Mouse (Mus musculus): ENCODE measurements around the gene Heyl. TPM values are rescaled to one million over a fixed set of nuclear protein-coding genes. Genes with fewer than 3 reads are reported as not detected.

The Heyl gene
- total RNA-seq (2021) = 10 to 100 TPM in 1 of 2 experiments, 1 to 10 TPM in 1; 8.9 to 11.2 TPM
- long read RNA-seq, experiment 1, full-length matches to known transcripts = 5 of 9 reads
- long read RNA-seq, experiment 1, partial matches to known transcripts = 1 of 9 reads
- long read RNA-seq, experiment 1, other reads (novel, unspliced or antisense) = 3 of 9 reads
- long read RNA-seq, experiment 2, full-length matches to known transcripts = 2 of 4 reads
- long read RNA-seq, experiment 2, partial matches to known transcripts = 0 of 4 reads
- long read RNA-seq, experiment 2, other reads (novel, unspliced or antisense) = 2 of 4 reads

DNA sequence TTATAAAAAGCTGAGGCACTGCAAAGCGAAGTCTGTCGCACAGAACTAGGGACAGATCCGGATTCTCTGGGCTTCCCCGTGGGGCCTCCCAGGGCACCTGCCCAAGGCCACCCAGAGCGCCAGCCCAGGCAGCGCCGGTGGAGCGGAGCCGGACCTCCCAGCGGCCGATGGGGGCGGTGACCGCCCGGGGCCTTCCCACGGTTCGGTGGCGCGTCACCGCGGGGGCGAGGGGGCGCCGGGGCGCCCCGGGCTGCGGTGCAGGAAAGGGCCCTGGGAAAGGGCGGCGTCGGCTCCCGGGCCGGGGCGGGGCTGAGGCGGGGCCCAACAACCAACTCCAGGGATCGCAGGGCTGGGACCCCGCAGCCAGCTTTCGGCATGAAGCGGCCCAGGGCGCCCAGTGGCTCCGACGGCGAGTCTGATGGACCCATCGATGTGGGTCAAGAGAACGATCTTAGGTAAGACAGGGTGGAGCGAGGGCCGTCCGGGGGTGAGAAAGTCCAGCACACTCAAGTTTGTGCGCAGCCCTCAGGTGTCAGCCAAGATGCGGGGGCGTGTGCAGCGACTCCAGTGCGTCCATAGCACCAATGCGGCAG is at the start of gene Heyl:
Heyl (plus strand) TSS at position 65 of the 593 bp plus-strand sequence.
- DNase-seq = peak; percentile 82 to 83

DNA sequence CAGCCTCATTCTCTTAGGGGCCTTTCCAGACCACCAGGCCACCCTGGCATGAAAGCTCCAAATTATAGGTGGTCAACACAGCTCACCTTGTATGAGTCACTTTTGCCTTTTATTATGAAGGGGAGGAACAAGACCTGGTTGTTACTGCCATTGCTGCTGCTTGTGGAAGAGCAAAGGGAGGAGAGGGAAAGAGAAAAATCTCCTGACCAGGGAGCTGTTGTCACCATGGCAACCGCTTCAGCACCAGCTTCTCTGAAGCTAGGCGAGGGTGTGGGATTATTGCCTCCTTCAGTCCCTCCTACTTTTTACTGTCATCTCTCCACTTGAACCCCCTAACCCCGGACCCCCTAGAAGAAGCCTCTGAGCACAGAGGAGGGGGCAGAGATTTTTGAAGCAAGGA is 48.5 kb upstream of the Heyl start:
- no peak for DNase-seq

GRCm38 (mm10) chr4:123192336-123192735 is 41.0 kb upstream of the Heyl start:
- no peak for DNase-seq

- DNase-seq = no peak
These were observed 39.6 kb upstream of the Heyl start for GRCm38 (mm10) chr4:123193791-123194190.

GRCm38 (mm10) chr4:123196695-123197094 is 36.7 kb upstream of the Heyl start:
- no peak for DNase-seq

DNA sequence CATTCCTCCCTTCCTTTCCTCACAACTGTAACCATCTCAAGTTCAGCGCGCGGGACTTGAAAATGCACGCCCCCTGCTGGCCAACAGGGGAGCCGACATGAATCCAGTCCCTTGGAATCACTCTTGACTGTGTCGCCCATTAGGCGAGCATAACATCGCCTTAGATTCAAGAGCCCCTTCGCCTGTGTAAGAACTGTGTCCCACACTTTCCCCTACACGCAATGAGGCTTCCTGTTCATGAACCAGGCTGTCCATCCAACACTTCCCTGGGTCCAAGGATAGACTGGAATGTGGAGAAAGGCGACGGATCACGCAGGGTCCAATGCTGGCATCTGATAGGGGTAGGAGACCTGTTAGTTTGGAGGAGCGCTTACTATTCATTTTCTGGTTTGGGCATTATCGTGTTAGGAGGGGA is 32.6 kb upstream of the Heyl start:
- DNase-seq = peak; percentile 53 to 82

- peak; percentile 78 to 84 for DNase-seq
These were observed 31.9 kb upstream of the Heyl start, which contains the start of gene Nt5c1a for GRCm38 (mm10) chr4:123201186-123202093. TSS of gene Nt5c1a (plus strand) at chr4:123201504.

DNA sequence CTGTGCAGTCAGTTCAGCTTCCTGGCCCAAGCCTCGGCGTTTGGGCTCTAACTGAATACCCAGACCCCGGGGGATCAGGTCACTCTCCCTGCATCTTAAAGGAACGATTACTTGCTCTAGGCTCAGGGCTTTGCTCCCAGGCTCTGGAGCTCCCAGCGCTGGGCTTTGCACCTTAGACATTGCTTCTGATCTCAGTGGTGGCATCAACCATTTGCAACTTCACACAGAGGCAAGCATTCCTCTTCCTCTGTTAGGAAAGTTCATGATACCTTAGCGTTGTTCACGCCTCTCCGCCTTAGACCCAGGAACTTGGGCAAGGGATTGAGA is 31.3 kb upstream of the Heyl start:
- no peak for DNase-seq

DNA sequence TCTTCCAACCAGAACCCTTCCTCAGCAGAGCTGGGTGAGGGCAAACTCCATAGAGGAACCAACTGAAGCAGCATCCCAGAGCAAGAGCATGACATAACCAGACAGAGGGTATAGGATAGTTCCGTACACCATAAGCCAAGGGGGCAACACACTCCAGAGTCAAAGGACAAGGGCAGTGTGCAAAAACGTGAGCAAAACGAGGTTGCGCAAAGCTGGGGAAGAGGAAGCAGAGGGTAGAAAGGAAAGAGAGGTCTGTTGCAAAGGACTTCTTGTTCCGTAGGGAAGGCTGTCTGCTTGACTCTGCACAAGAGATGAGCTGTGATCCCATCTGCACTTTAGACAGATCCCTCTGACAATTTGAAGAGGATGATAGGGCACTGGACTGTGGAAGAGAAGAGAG is 26.0 kb upstream of the Heyl start:
- no peak for DNase-seq

DNA sequence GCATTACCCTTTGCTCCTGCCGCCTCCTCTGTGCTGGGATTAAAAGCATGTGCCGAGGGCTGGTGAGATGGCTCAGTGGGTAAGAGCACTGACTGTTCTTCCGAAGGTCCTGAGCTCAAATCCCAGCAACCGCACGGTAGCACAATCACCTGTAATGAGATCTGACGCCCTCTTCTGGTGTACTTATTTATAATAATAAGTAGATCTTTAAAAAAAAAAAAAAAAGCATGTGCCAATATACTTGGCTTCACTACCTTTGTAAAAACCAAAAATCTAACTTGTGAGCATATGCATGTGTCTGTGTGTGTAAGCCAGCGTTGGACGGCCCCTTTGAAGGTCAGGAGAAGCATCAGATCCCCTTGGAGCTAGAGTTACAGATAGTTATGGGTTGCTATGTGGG is 22.4 kb upstream of the Heyl start:
- no peak for DNase-seq

DNA sequence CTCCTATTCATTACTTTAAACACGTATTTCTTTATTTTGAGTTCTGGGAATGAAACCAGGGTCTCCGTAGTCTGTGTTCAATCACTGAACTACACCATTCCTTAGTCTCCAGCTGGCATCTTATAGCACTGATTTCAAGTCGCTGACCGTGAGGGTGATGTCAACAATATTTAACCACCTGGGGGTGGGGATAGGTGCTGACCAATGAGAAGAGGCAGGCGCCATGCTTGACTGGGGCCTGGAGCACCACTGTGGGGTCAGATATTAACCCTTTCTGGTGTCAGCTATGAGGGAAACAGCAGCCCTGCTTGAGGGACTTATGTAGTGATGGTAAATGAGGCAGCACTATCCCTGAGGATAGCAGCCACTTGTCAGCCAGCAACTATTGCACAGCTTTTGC is 21.9 kb upstream of the Heyl start:
- DNase-seq = no peak

DNA sequence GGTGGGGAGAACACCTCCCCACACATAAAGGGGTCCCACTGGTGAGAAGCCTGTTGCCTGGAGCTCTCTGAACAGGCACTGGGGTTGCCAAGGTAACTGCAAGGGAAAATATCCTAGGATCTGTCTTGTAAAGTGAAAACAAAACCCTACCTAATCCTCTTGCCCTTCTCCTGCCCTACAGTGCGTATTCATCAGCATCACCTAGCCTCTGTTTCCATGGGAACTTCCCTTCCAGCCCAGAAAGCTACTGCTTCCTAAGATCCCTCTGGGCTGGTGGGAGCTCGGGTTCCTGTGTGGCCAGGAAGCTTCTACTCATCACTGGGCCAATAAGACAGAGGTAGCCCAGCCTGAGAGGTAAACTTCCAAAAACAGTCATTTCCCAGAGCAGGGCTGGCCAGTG is 21.0 kb upstream of the Heyl start:
- no peak for DNase-seq

GRCm38 (mm10) chr4:123213975-123214374 is 19.4 kb upstream of the Heyl start:
- DNase-seq = no peak

GRCm38 (mm10) chr4:123215367-123215766 is 18.0 kb upstream of the Heyl start:
- no peak for DNase-seq

DNA sequence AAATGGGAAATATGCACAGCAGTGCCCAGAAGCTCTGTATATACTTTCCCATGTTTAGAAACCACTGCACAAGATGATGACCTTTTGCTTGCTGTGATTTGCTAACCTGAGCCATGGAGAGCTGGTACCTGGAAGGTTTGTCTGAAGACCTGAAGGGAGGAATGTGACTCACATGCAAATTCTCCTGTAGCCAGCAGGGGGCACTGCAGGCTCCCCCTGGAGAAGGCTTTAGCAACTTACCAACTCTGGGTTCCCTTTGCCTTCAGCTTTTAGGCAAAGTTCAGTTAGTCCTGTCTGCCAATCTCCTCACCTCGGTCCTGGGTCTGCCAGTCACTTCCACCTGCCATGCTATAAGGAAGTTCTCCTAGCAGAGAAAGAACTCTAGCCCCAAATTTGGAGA is 16.6 kb upstream of the Heyl start:
- peak in 1 of 2 experiments; percentile 70 for DNase-seq

- peak; percentile 56 to 87 for DNase-seq
These were observed 13.5 kb upstream of the Heyl start for GRCm38 (mm10) chr4:123219720-123220357.

DNA sequence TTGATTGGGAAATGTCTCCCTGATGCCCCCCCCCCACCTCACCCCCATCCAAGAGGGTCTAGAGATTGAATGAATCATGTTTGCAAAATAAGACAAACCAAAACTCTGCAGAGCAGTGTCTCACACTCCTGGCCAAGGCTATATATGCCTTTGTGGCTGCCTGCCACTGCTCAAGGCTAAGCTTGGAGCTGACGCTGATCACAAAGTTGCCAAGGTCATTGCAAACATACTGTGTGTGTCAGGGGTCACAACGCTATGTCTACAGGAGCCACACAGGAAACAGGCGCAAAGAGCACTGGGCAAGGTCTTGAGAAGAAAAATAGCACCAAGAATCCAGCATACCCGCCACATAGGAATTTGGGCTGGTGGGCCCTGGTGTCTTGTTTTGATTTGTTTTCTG is 12.7 kb upstream of the Heyl start:
- no peak for DNase-seq

DNA sequence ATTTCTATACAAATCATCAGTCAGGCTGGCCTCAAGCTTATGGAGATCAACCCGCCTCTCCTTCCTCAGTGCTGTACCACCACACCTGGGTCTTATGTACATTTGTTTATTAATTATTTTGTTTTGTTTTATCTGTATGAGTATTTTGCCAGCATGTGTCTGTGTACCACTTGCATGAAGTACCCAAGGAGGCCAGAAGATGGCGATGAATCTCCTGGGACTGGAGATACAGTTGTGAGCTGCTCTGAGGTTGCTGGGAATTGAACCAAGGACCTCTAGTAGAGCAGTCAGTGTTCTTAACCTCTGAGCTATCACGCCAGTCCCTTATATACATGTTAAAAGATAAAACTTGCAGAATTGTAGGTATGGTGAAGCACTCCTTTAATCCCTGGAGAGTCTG is 10.0 kb upstream of the Heyl start:
- no peak for DNase-seq

- peak; percentile 70 to 83 for DNase-seq
These were observed 7.5 kb upstream of the Heyl start for GRCm38 (mm10) chr4:123225718-123226403.

DNA sequence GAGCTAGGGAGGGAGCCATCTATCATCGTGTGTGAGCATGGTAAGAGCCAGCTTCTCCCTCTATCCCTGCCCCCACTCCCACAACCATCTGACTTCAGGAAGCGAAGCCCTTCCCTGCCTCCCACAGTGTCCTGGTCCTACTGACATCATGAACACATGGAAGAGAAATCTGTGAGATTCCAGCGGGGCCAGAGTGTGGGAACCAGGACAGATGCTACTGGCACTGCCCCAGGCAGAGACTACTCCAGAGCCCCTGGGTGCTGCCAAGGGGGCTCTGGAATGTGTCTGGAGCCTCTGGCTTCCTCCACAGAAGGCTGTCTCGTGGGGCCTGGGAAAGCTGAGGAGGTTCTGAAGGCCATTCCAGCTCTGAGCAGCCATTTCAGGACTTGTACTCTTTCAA is 5.6 kb upstream of the Heyl start:
- peak; percentile 79 to 89 for DNase-seq

GRCm38 (mm10) chr4:123228270-123228669 is 5.1 kb upstream of the Heyl start:
- peak; percentile 82 to 90 for DNase-seq

DNA sequence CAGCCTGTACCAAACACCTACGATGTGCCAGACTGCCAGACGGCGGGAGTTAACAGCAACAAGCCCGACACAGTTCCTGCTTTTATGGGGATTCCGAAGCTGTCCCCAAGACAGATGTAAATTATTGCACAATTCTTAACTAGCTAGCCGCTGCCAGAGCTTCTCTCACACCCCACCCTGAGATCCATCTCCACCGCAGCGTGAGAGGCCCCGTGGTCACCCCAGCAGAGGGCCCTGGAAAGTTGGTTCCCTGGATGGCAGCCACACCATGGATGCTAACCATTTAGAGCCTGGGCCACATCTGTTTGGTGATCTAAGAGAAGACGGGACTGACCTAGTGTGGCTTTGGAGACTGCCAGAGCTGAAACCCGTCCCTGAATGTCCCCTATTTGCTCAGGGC is 4.2 kb upstream of the Heyl start:
- peak; percentile 70 to 72 for DNase-seq
